Mouse (Mus musculus): ENCODE measurements at regions not wholly inside any gene's neighbourhood (a gene's known extent, or its start where the extent isn't known, plus 50 kb on each side); places are given as distances from the start of the nearest gene placed in this dataset.

GRCm38 (mm10) chr12:26144616-26145015 lies 270.4 kb downstream of the Rnf144a start:
- intact Hi-C loops (cut with DNase I): no loop called here

DNA sequence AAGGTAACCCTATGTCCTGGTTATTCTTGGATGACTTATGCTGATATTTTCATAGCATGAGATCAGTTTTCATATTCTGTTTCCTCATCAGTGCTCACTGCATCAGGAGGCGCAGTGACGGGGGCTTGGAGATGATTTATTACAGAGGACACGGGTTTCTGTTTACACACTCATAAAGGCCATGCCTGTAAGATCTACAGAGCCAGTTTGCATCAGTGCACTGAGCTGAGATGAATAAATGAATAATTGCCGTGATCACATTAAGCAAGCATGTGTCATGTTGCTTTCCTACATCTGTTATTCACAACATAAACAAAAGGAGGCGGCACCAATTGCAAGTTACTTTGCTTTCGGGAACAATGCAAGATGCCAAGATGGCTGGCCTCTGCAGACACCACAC lies 271.6 kb downstream of the Rnf144a start:
- intact Hi-C loops (cut with DNase I): no loop called here

DNA sequence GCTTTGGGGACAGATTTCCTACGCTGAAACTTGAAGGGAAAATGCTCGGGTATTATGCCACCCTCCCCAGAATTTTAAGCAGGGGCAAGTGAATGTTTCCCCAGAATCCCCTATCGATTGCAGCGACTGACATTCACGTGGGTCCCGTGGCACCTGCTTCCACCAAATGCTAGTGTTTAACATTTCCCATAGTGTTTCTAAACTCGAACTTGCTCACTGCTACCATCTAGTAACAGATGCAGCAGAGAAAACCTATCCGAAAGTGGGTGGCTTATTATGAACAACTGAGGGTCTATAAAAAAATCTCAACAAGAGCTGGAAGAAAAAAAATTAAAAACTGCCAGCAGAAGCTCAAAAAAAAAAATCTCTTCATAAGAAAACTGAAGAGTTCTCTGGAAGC lies 284.2 kb downstream of the Rnf144a start:
- intact Hi-C loops (cut with DNase I): no loop called here

GRCm38 (mm10) chr12:26130011-26130410 lies 285.0 kb downstream of the Rnf144a start:
- intact Hi-C loops (cut with DNase I): no loop called here

GRCm38 (mm10) chr12:26129511-26129910 lies 285.5 kb downstream of the Rnf144a start:
- intact Hi-C loops (cut with DNase I): no loop called here

DNA sequence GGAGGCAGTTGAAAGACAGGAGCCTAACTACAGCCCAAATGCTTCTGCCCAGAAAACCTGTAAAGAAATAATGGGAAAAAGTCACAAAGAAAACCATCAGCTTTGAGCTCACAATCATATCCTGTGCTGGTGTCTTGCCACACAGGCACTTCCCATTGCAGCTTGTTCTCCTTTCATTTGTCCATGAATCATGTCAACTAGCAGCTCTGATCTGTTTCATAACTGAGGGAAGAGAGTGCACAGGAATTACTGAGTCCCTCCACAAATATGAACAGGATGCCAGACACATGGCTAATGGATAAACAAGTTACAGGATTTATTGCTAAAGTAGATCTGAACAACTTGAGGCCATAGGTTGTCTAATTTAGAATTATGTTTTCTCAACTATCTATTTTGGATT lies 286.2 kb downstream of the Rnf144a start:
- intact Hi-C loops (cut with DNase I): no loop called here

GRCm38 (mm10) chr12:26126260-26126659 lies 288.8 kb downstream of the Rnf144a start:
- intact Hi-C loops (cut with DNase I): no loop called here

DNA sequence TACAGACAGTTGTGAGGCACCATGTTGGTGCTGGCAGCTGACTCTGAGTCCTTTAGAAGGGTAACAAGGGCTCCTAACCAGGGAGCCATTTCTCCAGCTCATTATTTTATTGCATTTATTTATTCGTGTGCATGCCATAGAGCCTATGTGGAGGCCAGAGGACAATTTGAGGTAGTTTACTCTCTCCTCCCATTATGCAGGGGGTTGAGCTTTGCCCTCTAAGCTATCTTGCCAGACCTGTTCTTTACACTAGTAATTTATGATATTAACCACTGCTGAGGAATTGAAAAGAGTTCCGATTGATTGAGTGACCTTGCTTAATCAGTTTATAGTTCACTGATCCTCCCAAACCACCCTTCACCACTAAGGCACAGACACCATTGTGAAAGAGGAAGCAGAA lies 290.8 kb downstream of the Rnf144a start:
- intact Hi-C loops (cut with DNase I): no loop called here

GRCm38 (mm10) chr12:26115339-26115912 lies 299.6 kb downstream of the Rnf144a start:
- intact Hi-C loops (cut with DNase I): no loop called here

DNA sequence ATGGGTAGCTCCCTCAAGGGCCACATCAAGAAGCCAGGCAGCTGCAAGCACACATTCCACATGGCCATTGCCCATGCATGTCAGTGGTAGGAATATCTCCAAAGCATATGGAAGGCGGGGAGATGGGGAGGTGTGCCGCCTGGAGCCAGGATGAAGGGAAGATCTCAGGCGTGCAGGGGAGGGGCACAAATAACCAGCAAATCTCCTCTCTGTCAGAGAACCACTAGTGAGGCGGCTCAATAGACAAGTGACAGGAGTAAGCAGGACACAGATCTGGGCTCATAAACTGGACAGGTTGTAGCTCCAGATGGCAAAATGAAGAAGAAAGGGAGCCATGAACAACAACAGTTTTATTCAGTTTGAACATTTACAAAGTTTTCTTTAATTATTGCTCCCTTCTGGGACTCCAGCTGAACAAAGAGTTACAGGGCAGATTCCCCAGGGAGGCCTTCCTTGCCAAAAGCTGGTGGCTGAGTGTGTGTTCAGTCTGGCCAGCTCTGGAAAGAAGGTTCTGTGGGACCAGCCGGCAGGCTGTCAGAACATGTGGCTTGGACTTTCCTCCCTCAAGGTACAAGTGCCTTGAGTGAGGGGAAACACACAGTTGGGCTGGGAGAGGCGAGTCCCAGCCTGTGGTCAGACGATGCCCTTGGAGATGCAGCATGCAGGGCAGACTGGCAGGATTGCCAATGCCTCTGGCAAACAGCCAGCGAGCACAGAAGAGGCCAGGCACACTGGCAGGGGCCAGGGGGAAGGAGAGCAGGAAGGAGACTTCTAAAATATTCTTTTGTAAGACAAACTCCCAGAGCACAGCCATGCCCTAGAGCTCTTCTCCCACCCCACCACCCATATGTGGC lies 302.7 kb downstream of the Rnf144a start:
- intact Hi-C loops (cut with DNase I): no loop called here

- intact Hi-C loops (cut with DNase I): no loop called here
These were observed 305.2 kb downstream of the Rnf144a start for GRCm38 (mm10) chr12:26109866-26110265.

DNA sequence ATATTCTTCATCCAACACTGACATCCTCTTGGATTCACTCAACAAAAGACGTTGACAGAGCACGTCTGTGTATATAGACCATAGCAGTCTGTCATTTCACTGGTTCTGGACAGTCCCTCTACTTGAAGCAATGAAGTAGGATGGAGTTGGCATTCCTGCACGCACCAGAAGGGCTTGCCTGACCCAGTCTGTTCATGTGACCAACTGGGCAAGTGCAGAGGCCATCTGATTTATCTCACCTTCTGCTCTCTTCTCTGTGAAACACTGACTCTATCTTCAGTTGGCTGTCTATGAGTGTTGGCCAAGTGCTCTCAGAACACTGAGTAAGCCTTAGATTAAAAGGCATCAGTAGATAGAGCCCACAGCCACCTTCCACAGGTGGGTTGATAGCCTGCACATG lies 310.7 kb downstream of the Rnf144a start:
- intact Hi-C loops (cut with DNase I): no loop called here

- intact Hi-C loops (cut with DNase I): no loop called here
These were observed 312.7 kb downstream of the Rnf144a start for GRCm38 (mm10) chr12:26102384-26102783.

GRCm38 (mm10) chr12:26100140-26100539 lies 314.9 kb downstream of the Rnf144a start:
- intact Hi-C loops (cut with DNase I): no loop called here

DNA sequence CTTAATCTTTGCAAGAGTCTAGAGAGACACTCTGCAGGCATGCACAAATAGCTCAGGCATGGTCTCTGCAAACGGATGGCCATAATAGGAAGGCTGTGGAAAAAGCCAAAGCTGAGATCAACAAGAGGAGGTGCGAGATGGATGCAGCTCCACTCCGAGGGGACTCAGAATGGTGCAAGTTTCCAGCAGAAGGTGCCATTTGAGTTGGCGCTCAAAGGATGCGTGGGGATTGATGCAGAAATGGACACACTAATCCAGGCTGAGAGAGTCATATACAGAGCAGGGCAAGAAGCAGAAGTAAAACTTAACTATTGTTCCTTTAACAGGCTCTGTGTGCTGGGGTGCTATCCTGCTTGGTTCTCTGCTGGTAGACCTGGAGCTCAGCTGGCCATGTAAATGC lies 315.9 kb downstream of the Rnf144a start:
- intact Hi-C loops (cut with DNase I): no loop called here

- intact Hi-C loops (cut with DNase I): no loop called here
These were observed 322.7 kb downstream of the Rnf144a start for GRCm38 (mm10) chr12:26092311-26092710.

DNA sequence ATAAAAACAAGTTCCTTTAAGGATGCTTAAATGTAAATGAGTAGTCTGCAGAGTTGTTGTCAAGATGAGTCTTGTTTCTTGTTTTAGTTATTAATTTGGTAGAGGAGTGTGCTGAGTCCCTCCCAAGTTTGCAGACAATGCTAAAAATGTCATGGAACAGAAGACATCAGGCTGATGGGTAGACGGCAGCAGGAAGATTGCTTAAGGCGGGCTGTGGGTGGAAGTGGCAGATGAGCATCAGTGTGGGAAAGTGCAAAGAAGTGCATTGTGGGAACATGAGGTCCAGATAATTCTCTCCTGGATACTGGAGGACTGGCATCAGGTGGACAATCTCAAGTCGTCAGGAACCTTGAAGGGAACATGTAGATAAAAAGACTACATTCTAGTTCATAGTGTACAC lies 323.2 kb downstream of the Rnf144a start:
- intact Hi-C loops (cut with DNase I): no loop called here

DNA sequence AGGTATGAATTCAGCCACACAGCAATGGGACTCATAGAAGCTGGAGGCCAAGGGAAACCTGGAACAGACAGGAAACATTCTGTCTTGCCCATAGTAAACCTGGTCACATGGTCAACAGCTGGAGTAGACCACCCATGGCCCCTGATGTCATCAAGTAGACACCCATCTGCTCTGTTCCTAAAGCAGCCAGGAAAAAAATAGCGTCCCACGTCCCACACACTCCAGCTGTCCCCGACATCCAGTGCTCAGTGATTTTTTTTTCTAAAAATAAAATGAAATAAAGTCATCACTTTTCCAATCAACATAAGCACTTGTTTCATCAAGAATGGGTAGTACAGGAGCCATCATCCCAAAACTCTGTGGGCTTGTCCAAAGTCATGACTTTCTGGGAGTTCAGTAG lies 326.7 kb downstream of the Rnf144a start:
- intact Hi-C loops (cut with DNase I): no loop called here

DNA sequence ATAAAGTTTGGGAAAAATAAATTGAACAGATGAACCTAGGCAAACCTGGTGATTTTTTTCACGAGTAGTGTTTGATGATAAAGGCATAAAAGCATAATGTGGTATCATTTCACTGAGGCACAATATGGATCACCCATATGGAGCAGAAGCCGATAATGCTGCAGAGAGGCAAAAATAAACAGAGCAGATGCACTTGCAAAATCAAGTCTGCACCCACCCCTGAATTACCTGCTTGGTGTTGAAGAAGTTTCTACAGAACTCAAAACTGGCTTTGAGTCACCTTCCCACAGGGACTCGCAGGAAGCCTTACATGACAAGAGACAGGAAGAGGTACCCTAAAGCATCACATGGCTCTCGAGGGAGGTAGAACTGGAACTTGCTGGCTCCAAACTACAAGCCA lies 328.1 kb downstream of the Rnf144a start:
- intact Hi-C loops (cut with DNase I): no loop called here

DNA sequence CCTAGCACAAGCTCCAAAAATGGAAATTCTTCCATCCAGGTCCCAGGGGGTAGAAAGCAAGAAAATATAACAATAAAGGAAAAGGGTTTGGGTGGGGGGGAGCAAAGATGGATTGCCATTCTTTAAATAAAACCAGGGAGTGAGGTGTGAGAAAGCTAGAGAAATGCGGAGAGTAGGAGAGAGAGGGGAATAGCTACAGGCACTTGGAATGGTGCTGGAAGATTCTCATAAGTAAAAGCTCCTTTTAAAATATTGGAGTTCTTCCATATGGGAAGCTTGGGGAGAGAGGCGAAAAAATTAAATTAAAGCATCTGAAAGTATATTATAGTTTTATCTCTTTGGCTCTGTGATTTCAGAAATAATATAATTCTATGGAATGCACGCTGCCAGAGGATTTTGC lies 328.6 kb downstream of the Rnf144a start:
- intact Hi-C loops (cut with DNase I): no loop called here

DNA sequence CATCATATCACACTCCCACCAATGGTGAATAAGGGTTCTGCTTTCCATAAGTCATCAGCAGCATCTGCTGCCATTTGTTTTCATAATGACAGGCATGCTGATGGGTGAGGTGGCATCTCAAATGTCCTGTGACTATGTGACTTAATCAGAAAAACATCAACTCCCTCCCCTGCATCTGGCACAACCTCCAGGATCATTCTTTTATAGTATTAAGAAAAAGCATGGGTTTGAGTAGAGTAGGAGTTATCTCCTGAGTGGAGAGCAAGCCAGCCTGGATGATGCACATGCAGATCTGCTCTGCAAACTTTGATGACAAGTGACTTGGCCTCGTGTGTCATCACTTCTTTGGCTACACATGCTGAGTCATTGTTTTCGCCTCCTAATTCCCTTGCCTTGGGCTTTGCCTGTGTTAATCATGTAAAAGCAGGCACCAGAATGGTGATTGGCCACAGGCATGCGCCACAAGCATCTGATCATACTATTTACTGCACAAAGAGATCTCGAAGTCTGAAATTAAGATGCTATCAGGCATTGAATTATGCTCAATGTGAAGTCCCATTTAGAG lies 335.9 kb downstream of the Rnf144a start:
- intact Hi-C loops (cut with DNase I): loop anchor here (10.0 kb wide), 3 partner anchors 214 to 1054 kb away; no protein-coding TSS in a partner anchor

- intact Hi-C loops (cut with DNase I): loop anchor here (10.0 kb wide), 3 partner anchors 211 to 1051 kb away; no protein-coding TSS in a partner anchor
These were observed 339.3 kb downstream of the Rnf144a start for GRCm38 (mm10) chr12:26075638-26076254.

All from adrenal gland (tissue).